Mouse (Mus musculus): ENCODE measurements around the gene Myo1f.

Myo1f gene

DNA sequence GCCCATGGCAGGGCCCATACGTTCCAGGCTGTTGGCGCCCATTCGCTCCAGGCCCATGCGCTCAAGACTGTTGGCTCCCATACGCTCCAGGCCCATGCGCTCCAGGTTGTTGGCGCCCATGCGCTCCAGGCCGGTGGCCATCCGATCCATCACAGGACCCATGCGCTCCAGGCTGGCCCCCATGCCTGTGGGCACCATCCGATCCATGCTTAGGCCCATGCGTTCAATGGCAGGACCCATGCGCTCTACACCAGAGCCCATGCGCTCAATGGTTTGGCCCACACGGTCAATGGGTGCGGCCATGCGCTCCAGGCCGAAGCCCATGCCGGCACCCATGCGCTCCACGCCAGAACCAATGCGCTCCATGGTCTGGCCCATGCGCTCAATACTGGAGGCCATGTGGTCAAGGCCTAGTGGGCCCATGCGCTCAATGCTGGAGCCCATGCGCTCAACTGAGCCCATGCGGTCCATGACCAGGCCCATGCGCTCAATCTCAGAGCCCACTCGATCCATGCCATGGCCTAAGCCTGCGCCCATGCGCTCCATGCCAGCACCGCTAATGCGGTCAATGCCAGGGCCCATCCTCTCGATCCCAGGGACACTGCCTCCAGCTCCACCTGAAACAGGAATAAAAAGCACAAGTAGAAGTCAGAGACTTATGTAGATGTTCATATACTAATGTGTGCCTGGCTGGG lies 94.4 kb downstream of the Myo1f start:
- DNase-seq (ENCODE audit: low read depth) = no peak

All from c-Kit-positive CD71-negative TER-119-negative erythroid progenitor cells, embryonic 14.5 days (primary cell).